Mouse (Mus musculus) stomach, postnatal 0 days (tissue): ENCODE data around the gene H2-M5. TPM values are rescaled to one million over a fixed set of nuclear protein-coding genes. Genes with fewer than 3 reads are reported as not detected.

Experiments
- ATAC-seq: fragments of 200-750 bp; cut with Nextera tagmentation; 2 replicates; pipeline ENCODE4 v1.8.0; 2017; ENCODE audit not compliant: low FRiP score, low TSS enrichment
- DNase-seq: peaks from one replicate; pipeline ENCODE4 v3.0.0-alpha.2; 2016; ENCODE audit warnings: low spot score
- H3K27ac ChIP-seq: fragments of 300-500 bp; sonication (generic); replicated peaks from 2 replicates; pipeline ENCODE4 v1.5.1; 2014; ENCODE audit warnings: mild to moderate bottlenecking, control low read depth
- H3K27me3 ChIP-seq: fragments of 300-500 bp; sonication (generic); 2 replicates; pipeline ENCODE4 v1.6.1; 2014; ENCODE audit warnings: low read length; ENCODE audit not compliant: control insufficient read depth, insufficient read depth
- H3K36me3 ChIP-seq: fragments of 300-500 bp; sonication (generic); 2 replicates; pipeline ENCODE4 v1.6.1; 2014; ENCODE audit warnings: low read length, mixed read lengths; ENCODE audit not compliant: control insufficient read depth, insufficient read depth
- H3K4me1 ChIP-seq: fragments of 300-500 bp; sonication (generic); replicated peaks from 2 replicates; pipeline ENCODE4 v1.6.1; 2014; ENCODE audit warnings: antibody characterized with exemption; ENCODE audit not compliant: control insufficient read depth, insufficient read depth
- H3K4me2 ChIP-seq: fragments of 300-500 bp; sonication (generic); replicated peaks from 2 replicates; pipeline ENCODE4 v1.6.1; 2014; ENCODE audit warnings: low read depth, mild to moderate bottlenecking, control low read depth, moderate library complexity
- H3K4me3 ChIP-seq: fragments of 300-500 bp; sonication (generic); 2 replicates; pipeline ENCODE4 v1.5.1; 2014; ENCODE audit warnings: low read depth, low read length, control low read depth
- H3K9ac ChIP-seq: fragments of 300-500 bp; sonication (generic); 2 replicates; pipeline ENCODE4 v1.6.1; 2014; ENCODE audit warnings: mild to moderate bottlenecking, low read length, control low read depth, mixed read lengths
- H3K9me3 ChIP-seq: fragments of 300-500 bp; sonication (generic); 2 replicates; pipeline ENCODE4 v1.6.1; 2016; ENCODE audit warnings: low read length; ENCODE audit not compliant: control insufficient read depth
- CTCF ChIP-seq: IDR thresholded peaks from 2 replicates; pipeline ENCODE4 v1.5.1; 2016; ENCODE audit warnings: antibody characterized with exemption, low read depth, mild to moderate bottlenecking, moderate library complexity
- EP300 ChIP-seq: optimal IDR thresholded peaks from 2 replicates; pipeline ENCODE3; 2016; ENCODE audit warnings: antibody characterized with exemption
- WGBS: fragments of 180-500 bp; shearing (Covaris S2); extraction: QIAGEN DNeasy Blood & Tissue Kit; methylation state at CpG from one replicate; pipeline ENCODE4 v1.1.7; 2014; 5-methylcytosine and 5-hydroxymethylcytosine counted together
- polyA plus RNA-seq: library from polyadenylated mRNA; unstranded; fragments of >200 nt; fragmentation: Nextera tagmentation; extraction: Ambion mirVana; gene quantifications from 2 replicates; pipeline ENCODE4 v1.2.1, GENCODE M21; 2015

The H2-M5 gene
- polyA plus RNA-seq, 1 experiment from 2014 or later: 0.05 TPM

DNA sequence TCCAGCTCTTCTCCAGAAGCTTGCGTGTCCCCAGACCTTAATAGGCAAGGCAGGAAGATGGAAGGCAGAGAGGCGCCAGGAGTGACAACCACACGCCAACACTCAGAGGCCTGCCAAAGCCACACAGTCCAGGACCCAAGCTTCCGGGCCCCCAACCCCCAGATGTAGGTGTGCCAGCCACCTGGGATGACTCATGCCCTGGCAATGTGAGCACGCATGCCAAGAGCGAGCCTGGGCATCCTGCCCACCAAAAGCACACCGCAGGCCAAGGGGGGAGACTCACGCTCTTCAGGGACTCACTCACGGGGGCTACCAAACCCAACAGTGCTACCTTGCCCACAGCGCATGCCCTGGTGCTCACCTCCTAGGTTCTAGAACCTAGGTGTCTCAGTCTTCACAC is 46.9 kb downstream of the H2-M5 start:
- Histone ChIP-seq H3K4me2 (peak overlapping the region; percentile 73), H3K4me3 (peak overlapping the region; percentile 50), H3K9me3 (no peaks in the 10 kb centered on the region), H3K4me1 (no peaks in the 10 kb centered on the region), H3K27me3 (no peaks in the 10 kb centered on the region; the same call in 1 of the 2 replicates), H3K9ac (peak overlapping the region; percentile 69), H3K27ac (peak overlapping the region; percentile 65), H3K36me3 (no peaks in the 10 kb centered on the region)
- ATAC-seq (peak; percentile 87), DNase-seq (peak; percentile 67)
- 33% methylated on average over 9 of the region's 10 CpGs for WGBS
- TF ChIP-seq EP300 (no peak), CTCF (no peak)

DNA sequence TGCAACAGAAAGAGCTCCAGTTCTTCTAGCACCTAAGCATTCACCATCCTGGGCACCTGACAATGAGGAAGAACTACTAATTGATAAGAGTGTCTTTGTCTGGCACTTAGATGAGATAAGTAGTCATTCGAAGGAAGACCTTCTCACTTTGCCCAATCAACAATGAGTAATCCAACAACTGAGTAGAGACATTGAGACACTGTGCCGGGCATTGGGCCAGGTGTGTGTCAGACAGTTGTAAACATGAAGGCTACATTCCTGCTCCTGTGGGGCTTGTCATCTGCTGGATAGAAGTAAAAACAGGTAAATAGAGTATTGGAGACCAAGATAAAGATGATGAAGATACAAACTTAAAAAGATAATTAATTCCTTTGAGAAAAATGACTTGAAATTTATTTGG is 51.3 kb downstream of the H2-M5 start:
- DNase-seq: no peak
- H3K4me1 ChIP-seq: no peaks in the 10 kb centered on the region
- TF ChIP-seq CTCF (no peak), EP300 (no peak)
- no peaks in the 10 kb centered on the region for H3K36me3 ChIP-seq
- ATAC-seq: no peak
- no peaks in the 10 kb centered on the region for H3K9me3 ChIP-seq
- H3K27ac ChIP-seq: no peak overlapping the region
- no peak overlapping the region for H3K4me3 ChIP-seq
- H3K4me2 ChIP-seq: no peak overlapping the region
- 62% methylated on average over 2 of the region's 2 CpGs for WGBS
- H3K27me3 ChIP-seq: no peaks in the 10 kb centered on the region
- H3K9ac ChIP-seq: no peak overlapping the region

Other genes starting within 250 kb of the H2-M5 start
- gene H2-M10.5, start 216.6 kb downstream of the H2-M5 start, polyA plus RNA-seq: not detected in 2 replicates
- not detected in 2 replicates for gene H2-M10.6, start 177.4 kb downstream of the H2-M5 start, polyA plus RNA-seq
- gene Trim26, start 152.4 kb downstream of the H2-M5 start, polyA plus RNA-seq: 22.9 and 24.0 TPM in 2 replicates
- 2.0 and 2.1 TPM in 2 replicates for gene Trim15, start 122.3 kb downstream of the H2-M5 start, polyA plus RNA-seq
- gene Trim10, start 120.0 kb downstream of the H2-M5 start, polyA plus RNA-seq: 0.28 and 0.32 TPM in 2 replicates
- gene Trim40, start 99.4 kb downstream of the H2-M5 start, polyA plus RNA-seq: 0.80 and 1.0 TPM in 2 replicates
- 1.4 and 1.8 TPM in 2 replicates for gene Trim31, start 91.4 kb downstream of the H2-M5 start, polyA plus RNA-seq
- 48.9 and 53.1 TPM in 2 replicates for gene Rnf39, start 46.6 kb downstream of the H2-M5 start, polyA plus RNA-seq
- gene Ppp1r11, start 37.8 kb downstream of the H2-M5 start, polyA plus RNA-seq: 77.9 and 79.7 TPM in 2 replicates
- gene Znrd1, start 31.0 kb downstream of the H2-M5 start, polyA plus RNA-seq: 49.4 and 58.6 TPM in 2 replicates
- gene Znrd1as, start 30.9 kb downstream of the H2-M5 start, polyA plus RNA-seq: 4.5 and 5.2 TPM in 2 replicates
- not detected in 2 replicates for gene 2410137M14Rik, start 8.3 kb downstream of the H2-M5 start, polyA plus RNA-seq
- 9.9 and 10.0 TPM in 2 replicates for gene Zfp57, start 11.6 kb upstream of the H2-M5 start, polyA plus RNA-seq
- 0.08 TPM in 1 of 2 replicates, not detected in the other for gene Mog, start 33.9 kb upstream of the H2-M5 start, polyA plus RNA-seq
- gene Gabbr1, start 56.4 kb upstream of the H2-M5 start, polyA plus RNA-seq: 3.8 and 4.3 TPM in 2 replicates
- not detected in 2 replicates for gene Olfr90, start 99.0 kb upstream of the H2-M5 start, polyA plus RNA-seq
- gene Olfr91, start 108.7 kb upstream of the H2-M5 start, polyA plus RNA-seq: not detected in 2 replicates
- not detected in 2 replicates for gene Olfr92, start 130.6 kb upstream of the H2-M5 start, polyA plus RNA-seq
- gene Olfr93, start 172.0 kb upstream of the H2-M5 start, polyA plus RNA-seq: not detected in 2 replicates
- gene Ubd, start 204.4 kb upstream of the H2-M5 start, polyA plus RNA-seq: 0.15 and 0.27 TPM in 2 replicates
- gene Olfr94, start 211.5 kb upstream of the H2-M5 start, polyA plus RNA-seq: 0.16 and 0.19 TPM in 2 replicates
- gene Olfr95, start 223.6 kb upstream of the H2-M5 start, polyA plus RNA-seq: not detected in 2 replicates
- not detected in 2 replicates for gene Olfr96, start 230.6 kb upstream of the H2-M5 start, polyA plus RNA-seq
- not detected in 2 replicates for gene Olfr97, start 247.8 kb upstream of the H2-M5 start, polyA plus RNA-seq